Comparison of ENCODE assay signal across 7 mouse cellular contexts in the genomic region with DNA sequence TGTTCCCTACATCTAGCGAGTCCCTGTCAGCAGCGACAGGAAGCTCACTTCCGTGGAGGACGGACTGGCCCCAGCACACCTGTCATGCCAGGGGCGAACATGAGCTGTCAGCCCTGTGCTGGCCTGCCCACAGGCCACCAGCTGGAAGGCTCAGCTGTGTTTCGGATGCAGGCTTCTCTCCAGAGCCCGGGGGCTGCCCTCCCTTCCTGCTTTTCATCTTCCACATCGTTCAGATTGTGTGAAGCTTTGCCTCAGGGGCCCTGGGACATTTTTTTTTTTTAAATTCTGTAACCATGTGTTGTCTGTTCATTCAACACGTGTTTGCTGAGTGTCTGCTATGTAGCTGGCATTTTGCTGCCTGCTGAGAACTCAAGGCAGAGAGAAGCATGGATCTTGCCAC.
DNase-seq lines count a peak whose midpoint lies in the region; ATAC-seq and TF ChIP-seq lines count a peak whose summit lies in the region.

No protein-coding gene starts in this region.

- peak; percentile 24 for DNase-seq in kidney, postnatal 10 days
- no peak for DNase-seq in kidney, adult 2 months
- DNase-seq in embryo, embryonic 11 days = peak; percentile 59
- DNase-seq in kidney, postnatal 4 days = peak; percentile 34 to 44
- peak; percentile 70 for DNase-seq in thymus, adult 2 months
- DNase-seq in ovary, adult 18-20 months (ENCODE audit: low spot score) = no peak

- H3K4me1 ChIP-seq in kidney, adult 2 months (ENCODE audit: control insufficient read depth, insufficient read depth, low read length) = 0 out of 2 replicates have a peak, but pooled peaks cover 3% of the 10 kb centered on the region
- peaks cover 6% of the 10 kb centered on the region for H3K4me1 ChIP-seq in thymus, adult 2 months (replicated peaks; ENCODE audit: control insufficient read depth, insufficient read depth, low read length)

- no peak for TF ChIP-seq CTCF in kidney, adult 2 months (conservative IDR thresholded peaks at IDR 0.05; ENCODE audit: insufficient read depth, insufficient read length, low read depth, low read length)
- TF ChIP-seq CTCF in thymus, adult 2 months (IDR thresholded peaks at IDR 0.05; ENCODE audit: borderline replicate concordance, control insufficient read depth, extremely low read depth, insufficient read depth, low read length, poor library complexity) = no peak

- H3K27ac ChIP-seq in kidney, adult 2 months (ENCODE audit: insufficient read depth, low read depth, low read length) = no peak overlapping the region
- H3K27ac ChIP-seq in thymus, adult 2 months (ENCODE audit: control insufficient read depth, insufficient read depth, low read length) = no peak overlapping the region

- peak; percentile 84 for ATAC-seq in CD4-positive, CD25-positive, alpha-beta regulatory T cell, adult 4 months

- H3K36me3 ChIP-seq in kidney, adult 2 months (ENCODE audit: control insufficient read depth, insufficient read depth, low read length) = no peaks in the 10 kb centered on the region
- no peaks in the 10 kb centered on the region for H3K36me3 ChIP-seq in thymus, adult 2 months (ENCODE audit: control insufficient read depth, insufficient read depth, low read length)

- no peaks in the 10 kb centered on the region for H3K27me3 ChIP-seq in kidney, adult 2 months (replicated peaks; ENCODE audit: control insufficient read depth, insufficient read depth, low read length)
- no peaks in the 10 kb centered on the region for H3K27me3 ChIP-seq in thymus, adult 2 months (ENCODE audit: control insufficient read depth, insufficient read depth, low read length)

- H3K4me3 ChIP-seq in kidney, adult 2 months (ENCODE audit: insufficient read depth, low read depth, low read length) = no peak overlapping the region
- no peak overlapping the region for H3K4me3 ChIP-seq in thymus, adult 2 months (ENCODE audit: control insufficient read depth, insufficient read depth, low read length)

- TF ChIP-seq POLR2A in kidney, adult 2 months (IDR thresholded peaks at IDR 0.05; ENCODE audit: low read depth, low read length) = no peak
- TF ChIP-seq POLR2A in thymus, adult 2 months (IDR thresholded peaks at IDR 0.05; ENCODE audit: control insufficient read depth, extremely low read depth, insufficient read depth, low read length, poor library complexity) = no peak

- 14% methylated on average over 9 of the region's 9 CpGs for WGBS in kidney, adult 2 months
- under 1% methylated on average over 9 of the region's 9 CpGs for WGBS in thymus, adult 2 months

Comparison
In these comparisons a context has a peak if more than half of its experiments do, and no peak if none do; other contexts are left out.
1. DNase-seq: peak in kidney, postnatal 10 days (single experiment), embryo, embryonic 11 days (single experiment), kidney, postnatal 4 days (2 of 2) and thymus, adult 2 months (single experiment); none in kidney, adult 2 months (single experiment) and ovary, adult 18-20 months (single experiment).